Mouse (Mus musculus): ENCODE data around the gene Hoxa13. TPM values are rescaled to one million over a fixed set of nuclear protein-coding genes. Genes with fewer than 3 reads are reported as not detected.

Gene Hoxa13
- polyA plus RNA-seq, 1 experiment from 2014 or later = not detected

- whole genome bisulfite sequencing = under 1% methylated on average over 26 of the region's 26 CpGs
- Histone ChIP-seq H3K9me3 (no peaks in the 10 kb centered on the region), H3K4me1 (0 out of 2 replicates have a peak, but pooled peaks cover 5% of the 10 kb centered on the region), H3K4me3 (no peak overlapping the region), H3K36me3 (no peaks in the 10 kb centered on the region), H3K27me3 (peaks cover 98% of the 10 kb centered on the region), H3K9ac (replicated peaks) (no peak overlapping the region), H3K4me2 (replicated peaks) (no peak overlapping the region), H3K27ac (replicated peaks) (no peak overlapping the region)
- ATAC-seq (ENCODE audit: low FRiP score, low read depth) = no peak
These were observed 14.3 kb downstream of the Hoxa13 start for GRCm38 (mm10) chr6:52246403-52246803.

GRCm38 (mm10) chr6:52245757-52246142 is 14.9 kb downstream of the Hoxa13 start, which contains the start of gene Hoxa11:
Gene Hoxa11, minus strand, starts transcription at chr6:52245810.
- ATAC-seq (ENCODE audit: low FRiP score, low read depth) = no peak
- Histone ChIP-seq H3K4me1 (0 out of 2 replicates have a peak, but pooled peaks cover 5% of the 10 kb centered on the region), H3K9me3 (no peaks in the 10 kb centered on the region), H3K27ac (replicated peaks) (no peak within 1 kb of the TSS), H3K4me2 (replicated peaks) (no peak within 1 kb of the TSS), H3K9ac (replicated peaks) (no peak within 1 kb of the TSS), H3K4me3 (no peak within 1 kb of the TSS), H3K27me3 (peaks cover 98% of the 10 kb centered on the region), H3K36me3 (no peaks in the 10 kb centered on the region)
- 2% methylated on average over 20 of the region's 20 CpGs for WGBS

- H3K9me3 ChIP-seq = no peaks in the 10 kb centered on the region
- WGBS = 1% methylated on average over 69 of the region's 71 CpGs
- H3K4me3 ChIP-seq = no peak overlapping the region
- H3K9ac ChIP-seq (replicated peaks) = no peak overlapping the region
- peaks cover 98% of the 10 kb centered on the region for H3K27me3 ChIP-seq
- no peak for ATAC-seq (ENCODE audit: low FRiP score, low read depth)
- peaks cover 7% of the 10 kb centered on the region; the same call in 1 of the 2 replicates for H3K4me1 ChIP-seq
- H3K36me3 ChIP-seq = no peaks in the 10 kb centered on the region
- no peak overlapping the region for H3K4me2 ChIP-seq (replicated peaks)
- no peak overlapping the region for H3K27ac ChIP-seq (replicated peaks)
These were observed 15.5 kb downstream of the Hoxa13 start for GRCm38 (mm10) chr6:52245040-52245756.

GRCm38 (mm10) chr6:52244471-52245039 is 16.1 kb downstream of the Hoxa13 start:
- peaks cover 8% of the 10 kb centered on the region; the same call in 1 of the 2 replicates for H3K4me1 ChIP-seq
- WGBS = 1% methylated on average over 23 of the region's 23 CpGs
- no peak overlapping the region for H3K27ac ChIP-seq (replicated peaks)
- H3K27me3 ChIP-seq = peaks cover 98% of the 10 kb centered on the region
- no peak for ATAC-seq (ENCODE audit: low FRiP score, low read depth)
- no peak overlapping the region for H3K9ac ChIP-seq (replicated peaks)
- H3K36me3 ChIP-seq = no peaks in the 10 kb centered on the region
- H3K4me2 ChIP-seq (replicated peaks) = no peak overlapping the region
- no peaks in the 10 kb centered on the region for H3K9me3 ChIP-seq
- H3K4me3 ChIP-seq = no peak overlapping the region

- no peaks in the 10 kb centered on the region for H3K9me3 ChIP-seq
- H3K4me1 ChIP-seq = peaks cover 8% of the 10 kb centered on the region; the same call in 1 of the 2 replicates
- WGBS = under 1% methylated on average over 12 of the region's 12 CpGs
- H3K27me3 ChIP-seq = peaks cover 95% of the 10 kb centered on the region
- no peak overlapping the region for H3K4me3 ChIP-seq
- H3K27ac ChIP-seq (replicated peaks) = no peak overlapping the region
- no peak for ATAC-seq (ENCODE audit: low FRiP score, low read depth)
- no peak overlapping the region for H3K4me2 ChIP-seq (replicated peaks)
- no peak overlapping the region for H3K9ac ChIP-seq (replicated peaks)
- H3K36me3 ChIP-seq = no peaks in the 10 kb centered on the region
These were observed 17.0 kb downstream of the Hoxa13 start for GRCm38 (mm10) chr6:52243681-52244121.

GRCm38 (mm10) chr6:52242801-52243332 is 17.8 kb downstream of the Hoxa13 start:
- H3K9ac ChIP-seq (replicated peaks) = no peak overlapping the region
- H3K4me2 ChIP-seq (replicated peaks) = no peak overlapping the region
- 4% methylated on average over 4 of the region's 4 CpGs for WGBS
- H3K36me3 ChIP-seq = no peaks in the 10 kb centered on the region
- no peak overlapping the region for H3K27ac ChIP-seq (replicated peaks)
- no peak overlapping the region for H3K4me3 ChIP-seq
- H3K4me1 ChIP-seq = peaks cover 8% of the 10 kb centered on the region; the same call in 1 of the 2 replicates
- no peaks in the 10 kb centered on the region for H3K9me3 ChIP-seq
- ATAC-seq (ENCODE audit: low FRiP score, low read depth) = no peak
- H3K27me3 ChIP-seq = peaks cover 92% of the 10 kb centered on the region

- H3K4me3 ChIP-seq = no peak overlapping the region
These were observed 19.6 kb downstream of the Hoxa13 start for GRCm38 (mm10) chr6:52241001-52241621.

GRCm38 (mm10) chr6:52240389-52241000 is 20.2 kb downstream of the Hoxa13 start, which contains the start of gene Hoxa10:
Gene Hoxa10, minus strand, starts transcription at chr6:52240854.
- 1% methylated on average over 35 of the region's 35 CpGs for WGBS
- no peak within 1 kb of the TSS for H3K27ac ChIP-seq (replicated peaks)
- peaks cover 94% of the 10 kb centered on the region for H3K27me3 ChIP-seq
- peak within 1 kb of the TSS; percentile 27 for H3K4me2 ChIP-seq (replicated peaks)
- 0 out of 2 replicates have a peak within 1 kb of the TSS, but pooled peaks have one; percentile 1 for H3K4me3 ChIP-seq
- no peak within 1 kb of the TSS for H3K9ac ChIP-seq (replicated peaks)
- peaks cover 3% of the 10 kb centered on the region; the same call in 1 of the 2 replicates for H3K4me1 ChIP-seq
- ATAC-seq (ENCODE audit: low FRiP score, low read depth) = no peak
- no peaks in the 10 kb centered on the region for H3K9me3 ChIP-seq
- H3K36me3 ChIP-seq = no peaks in the 10 kb centered on the region

More at GRCm38 (mm10) chr6:52241001-52241621, 19.6 kb downstream of the Hoxa13 start:
- WGBS = 4% methylated on average over 9 of the region's 9 CpGs
- Histone ChIP-seq H3K4me2 (replicated peaks) (no peak overlapping the region), H3K4me1 (peaks cover 5% of the 10 kb centered on the region; the same call in 1 of the 2 replicates), H3K9me3 (no peaks in the 10 kb centered on the region), H3K36me3 (no peaks in the 10 kb centered on the region), H3K27me3 (peaks cover 94% of the 10 kb centered on the region), H3K9ac (replicated peaks) (no peak overlapping the region), H3K27ac (replicated peaks) (no peak overlapping the region)
- ATAC-seq (ENCODE audit: low FRiP score, low read depth) = no peak

GRCm38 (mm10) chr6:52239625-52240388 is 20.9 kb downstream of the Hoxa13 start:
- H3K27ac ChIP-seq (replicated peaks) = no peak overlapping the region
- peaks cover 3% of the 10 kb centered on the region; the same call in 1 of the 2 replicates for H3K4me1 ChIP-seq
- no peak overlapping the region for H3K9ac ChIP-seq (replicated peaks)
- H3K9me3 ChIP-seq = no peaks in the 10 kb centered on the region
- ATAC-seq (ENCODE audit: low FRiP score, low read depth) = no peak
- peak overlapping the region; percentile 27 for H3K4me2 ChIP-seq (replicated peaks)
- H3K36me3 ChIP-seq = no peaks in the 10 kb centered on the region
- peaks cover 94% of the 10 kb centered on the region for H3K27me3 ChIP-seq
- 0 out of 2 replicates have a peak overlapping the region, but pooled peaks have one; percentile 1 for H3K4me3 ChIP-seq
- WGBS = under 1% methylated on average over 30 of the region's 30 CpGs

- peaks cover 94% of the 10 kb centered on the region for H3K27me3 ChIP-seq
- no peak overlapping the region for H3K4me2 ChIP-seq (replicated peaks)
- no peaks in the 10 kb centered on the region for H3K36me3 ChIP-seq
- no peak for ATAC-seq (ENCODE audit: low FRiP score, low read depth)
- no peaks in the 10 kb centered on the region for H3K9me3 ChIP-seq
- no peak overlapping the region for H3K9ac ChIP-seq (replicated peaks)
- H3K4me1 ChIP-seq = peaks cover 3% of the 10 kb centered on the region; the same call in 1 of the 2 replicates
- H3K4me3 ChIP-seq = no peak overlapping the region
- H3K27ac ChIP-seq (replicated peaks) = no peak overlapping the region
- 2% methylated on average over 7 of the region's 7 CpGs for WGBS
These were observed 21.7 kb downstream of the Hoxa13 start for GRCm38 (mm10) chr6:52238976-52239375.

GRCm38 (mm10) chr6:52238155-52238545 is 22.5 kb downstream of the Hoxa13 start:
- no peak for ATAC-seq (ENCODE audit: low FRiP score, low read depth)
- WGBS = under 1% methylated on average over 7 of the region's 7 CpGs
- no peaks in the 10 kb centered on the region for H3K9me3 ChIP-seq

More at GRCm38 (mm10) chr6:52238155-52238545, 22.5 kb downstream of the Hoxa13 start:
- Histone ChIP-seq H3K27ac (replicated peaks) (no peak overlapping the region), H3K4me3 (no peak overlapping the region), H3K9ac (replicated peaks) (no peak overlapping the region), H3K4me2 (replicated peaks) (no peak overlapping the region), H3K4me1 (peaks cover 3% of the 10 kb centered on the region; the same call in 1 of the 2 replicates), H3K36me3 (no peaks in the 10 kb centered on the region), H3K27me3 (peaks cover 94% of the 10 kb centered on the region)

Data from midbrain, embryonic 12.5 days (tissue).